Mouse (Mus musculus) midbrain, embryonic 10.5 days (tissue): ENCODE measurements around the gene Rgr. TPM values are rescaled to one million over a fixed set of nuclear protein-coding genes. Genes with fewer than 3 reads are reported as not detected.

Source experiments
- DNase-seq: peaks from one replicate; pipeline ENCODE4 v3.0.0-alpha.2; 2017; ENCODE audit warnings: low spot score
- H3K27ac ChIP-seq: fragments of 300-500 bp; sonication (generic); replicated peaks from 2 replicates; pipeline ENCODE4 v1.5.1; 2016; ENCODE audit warnings: mild to moderate bottlenecking
- H3K27me3 ChIP-seq: fragments of 300-500 bp; sonication (generic); 2 replicates; pipeline ENCODE4 v1.6.1; 2016; ENCODE audit warnings: low read depth, mild to moderate bottlenecking; ENCODE audit not compliant: poor library complexity, severe bottlenecking
- H3K36me3 ChIP-seq: fragments of 300-500 bp; sonication (generic); 2 replicates; pipeline ENCODE4 v1.6.1; 2016; ENCODE audit warnings: mild to moderate bottlenecking, moderate library complexity
- H3K4me1 ChIP-seq: fragments of 300-500 bp; sonication (generic); 2 replicates; pipeline ENCODE4 v1.6.1; 2016
- H3K4me3 ChIP-seq: fragments of 300-500 bp; sonication (generic); 2 replicates; pipeline ENCODE4 v1.5.1; 2016; ENCODE audit warnings: mild to moderate bottlenecking, moderate library complexity
- H3K9me3 ChIP-seq: fragments of 300-500 bp; sonication (generic); replicated peaks from 2 replicates; pipeline ENCODE4 v1.6.1; 2016; ENCODE audit warnings: mild to moderate bottlenecking
- WGBS: fragments of 180-500 bp; shearing (Covaris S2); methylation state at CpG from one replicate; pipeline ENCODE4 v1.1.7; 2016; 5-methylcytosine and 5-hydroxymethylcytosine counted together
- polyA plus RNA-seq: library from polyadenylated mRNA; unstranded; fragments of >200 nt; fragmentation: Nextera tagmentation; extraction: Ambion mirVana; gene quantifications from 2 replicates; pipeline ENCODE4 v1.2.1, GENCODE M21; 2016

Rgr gene
- polyA plus RNA-seq, result not detected in 2 replicates

GRCm38 (mm10) chr14:37048914-37049410 lies at the start of gene Rgr:
Rgr (minus strand) TSS chr14:37048964.
- DNase-seq, result no peak
- H3K36me3 ChIP-seq, result no peaks in the 10 kb centered on the region
- H3K27ac ChIP-seq, result no peak within 1 kb of the TSS
- H3K4me1 ChIP-seq, result peaks cover 9% of the 10 kb centered on the region; the same call in 1 of the 2 replicates
- no peaks in the 10 kb centered on the region for H3K9me3 ChIP-seq
- WGBS, result 38% methylated on average over 1 of the region's 1 CpGs
- H3K4me3 ChIP-seq, result no peak within 1 kb of the TSS
- H3K27me3 ChIP-seq, result no peaks in the 10 kb centered on the region

GRCm38 (mm10) chr14:37097956-37098530 lies 49.3 kb upstream of the Rgr start, which contains the start of gene Cdhr1:
Cdhr1 (minus strand) TSS chr14:37098347.
- Histone ChIP-seq H3K27me3 (peaks cover 37% of the 10 kb centered on the region), H3K27ac (peak within 1 kb of the TSS; percentile 46; the same call in 1 of the 2 replicates), H3K4me3 (peak within 1 kb of the TSS; percentile 56)

GRCm38 (mm10) chr14:37095556-37095955 lies 46.8 kb upstream of the Rgr start:
- H3K27ac ChIP-seq, result no peak overlapping the region
- peaks cover 37% of the 10 kb centered on the region for H3K27me3 ChIP-seq
- H3K4me1 ChIP-seq, result peaks cover 15% of the 10 kb centered on the region
- WGBS, result 77% methylated on average over 4 of the region's 4 CpGs
- no peak for DNase-seq
- no peak overlapping the region for H3K4me3 ChIP-seq
- H3K36me3 ChIP-seq, result no peaks in the 10 kb centered on the region
- no peaks in the 10 kb centered on the region for H3K9me3 ChIP-seq

More at GRCm38 (mm10) chr14:37097956-37098530, 49.3 kb upstream of the Rgr start, which contains the start of gene Cdhr1:
- DNase-seq, result peak; percentile 43
- Histone ChIP-seq H3K9me3 (no peaks in the 10 kb centered on the region), H3K4me1 (peaks cover 15% of the 10 kb centered on the region), H3K36me3 (no peaks in the 10 kb centered on the region)
- under 1% methylated on average over 30 of the region's 30 CpGs for WGBS

- WGBS, result 79% methylated on average over 6 of the region's 6 CpGs
- no peak overlapping the region for H3K27ac ChIP-seq
- DNase-seq, result no peak
- no peaks in the 10 kb centered on the region for H3K36me3 ChIP-seq
- H3K4me1 ChIP-seq, result peaks cover 15% of the 10 kb centered on the region
- no peak overlapping the region for H3K4me3 ChIP-seq
- H3K9me3 ChIP-seq, result no peaks in the 10 kb centered on the region
- H3K27me3 ChIP-seq, result peaks cover 33% of the 10 kb centered on the region
Observed at GRCm38 (mm10) chr14:37094436-37094835, 45.7 kb upstream of the Rgr start.

- peaks cover 5% of the 10 kb centered on the region for H3K4me1 ChIP-seq
- no peaks in the 10 kb centered on the region for H3K9me3 ChIP-seq
- H3K27me3 ChIP-seq, result no peaks in the 10 kb centered on the region
- H3K27ac ChIP-seq, result no peak overlapping the region
- H3K4me3 ChIP-seq, result no peak overlapping the region
- H3K36me3 ChIP-seq, result no peaks in the 10 kb centered on the region
- 31% methylated on average over 4 of the region's 4 CpGs for WGBS
- no peak for DNase-seq
Observed at GRCm38 (mm10) chr14:37083755-37084154, 35.0 kb upstream of the Rgr start.

GRCm38 (mm10) chr14:37080724-37081123 lies 32.0 kb upstream of the Rgr start:
- no peak overlapping the region for H3K4me3 ChIP-seq
- no peaks in the 10 kb centered on the region for H3K27me3 ChIP-seq
- H3K9me3 ChIP-seq, result no peaks in the 10 kb centered on the region
- peaks cover 5% of the 10 kb centered on the region for H3K4me1 ChIP-seq
- no peaks in the 10 kb centered on the region for H3K36me3 ChIP-seq
- 90% methylated on average over 1 of the region's 1 CpGs for WGBS
- DNase-seq, result no peak
- no peak overlapping the region for H3K27ac ChIP-seq

GRCm38 (mm10) chr14:37068516-37068915 lies 19.8 kb upstream of the Rgr start:
- 19% methylated on average over 9 of the region's 9 CpGs for WGBS
- Histone ChIP-seq H3K27me3 (no peaks in the 10 kb centered on the region), H3K36me3 (no peaks in the 10 kb centered on the region), H3K4me3 (no peak overlapping the region), H3K27ac (no peak overlapping the region), H3K9me3 (no peaks in the 10 kb centered on the region), H3K4me1 (no peaks in the 10 kb centered on the region)
- peak; percentile 52 for DNase-seq

GRCm38 (mm10) chr14:37067629-37068028 lies 18.9 kb upstream of the Rgr start, which contains the start of gene Lrit2:
Lrit2 (plus strand) TSS chr14:37067929.
- Histone ChIP-seq H3K27me3 (no peaks in the 10 kb centered on the region), H3K4me3 (no peak within 1 kb of the TSS), H3K27ac (no peak within 1 kb of the TSS), H3K9me3 (no peaks in the 10 kb centered on the region), H3K4me1 (no peaks in the 10 kb centered on the region), H3K36me3 (no peaks in the 10 kb centered on the region)
- WGBS, result 80% methylated on average over 5 of the region's 5 CpGs
- DNase-seq, result no peak

GRCm38 (mm10) chr14:37066636-37067035 lies 17.9 kb upstream of the Rgr start:
- Histone ChIP-seq H3K4me1 (no peaks in the 10 kb centered on the region), H3K27me3 (no peaks in the 10 kb centered on the region), H3K4me3 (no peak overlapping the region), H3K27ac (no peak overlapping the region), H3K36me3 (no peaks in the 10 kb centered on the region), H3K9me3 (no peaks in the 10 kb centered on the region)
- WGBS, result 75% methylated on average over 2 of the region's 2 CpGs
- no peak for DNase-seq

- no peaks in the 10 kb centered on the region for H3K4me1 ChIP-seq
- H3K27me3 ChIP-seq, result no peaks in the 10 kb centered on the region
- no peak overlapping the region for H3K4me3 ChIP-seq
- H3K36me3 ChIP-seq, result no peaks in the 10 kb centered on the region
- 73% methylated on average over 2 of the region's 2 CpGs for whole genome bisulfite sequencing
- H3K27ac ChIP-seq, result no peak overlapping the region
- no peaks in the 10 kb centered on the region for H3K9me3 ChIP-seq
- no peak for DNase-seq
Observed at GRCm38 (mm10) chr14:37064849-37065248, 16.1 kb upstream of the Rgr start.

- Histone ChIP-seq H3K9me3 (no peaks in the 10 kb centered on the region), H3K4me3 (no peak overlapping the region), H3K27me3 (no peaks in the 10 kb centered on the region), H3K27ac (no peak overlapping the region), H3K4me1 (no peaks in the 10 kb centered on the region), H3K36me3 (no peaks in the 10 kb centered on the region)
- 54% methylated on average over 5 of the region's 5 CpGs for WGBS
- DNase-seq, result no peak
Observed at GRCm38 (mm10) chr14:37034432-37034831, 14.3 kb downstream of the Rgr start.

GRCm38 (mm10) chr14:37033241-37033640 lies 15.5 kb downstream of the Rgr start:
- Histone ChIP-seq H3K4me1 (no peaks in the 10 kb centered on the region), H3K27me3 (no peaks in the 10 kb centered on the region), H3K36me3 (no peaks in the 10 kb centered on the region), H3K9me3 (no peaks in the 10 kb centered on the region), H3K4me3 (no peak overlapping the region), H3K27ac (no peak overlapping the region)
- WGBS, result 22% methylated on average over 7 of the region's 7 CpGs
- peak; percentile 66 for DNase-seq

GRCm38 (mm10) chr14:37032481-37033104 lies 16.2 kb downstream of the Rgr start:
- DNase-seq, result no peak
- Histone ChIP-seq H3K4me1 (no peaks in the 10 kb centered on the region), H3K4me3 (no peak overlapping the region), H3K9me3 (no peaks in the 10 kb centered on the region), H3K36me3 (no peaks in the 10 kb centered on the region), H3K27me3 (no peaks in the 10 kb centered on the region), H3K27ac (no peak overlapping the region)
- WGBS, result 88% methylated on average over 11 of the region's 11 CpGs
